Mouse (Mus musculus) heart, adult 18-20 months (tissue): ENCODE data around the gene Gm21828. TPM values are rescaled to one million over a fixed set of nuclear protein-coding genes. Genes with fewer than 3 reads are reported as not detected.
"Not testable (repeated sequence)": the region's sequence is repeated elsewhere in the genome, so short reads cannot be mapped to it uniquely, and the experiment has no call there.

Experiments
- DNase-seq, 2 experiments: peaks; one replicate each; pipeline ENCODE4 v3.0.0; 2021 to 2022; ENCODE audit warnings: mixed read lengths in 1 of 2
- long read RNA-seq, 2 experiments: library from polyadenylated mRNA; stranded (forward); transcript quantifications; one replicate each; pipeline ENCODE4 v2.0.0; 2021
- total RNA-seq, 2 experiments: library from RNA; stranded (reverse); gene quantifications; 2 replicates each; pipeline ENCODE4 v1.2.3; 2021

The Gm21828 gene
- not detected for total RNA-seq
- long read RNA-seq, experiment 1 = 0 reads
- long read RNA-seq, experiment 2 = 0 reads

DNA sequence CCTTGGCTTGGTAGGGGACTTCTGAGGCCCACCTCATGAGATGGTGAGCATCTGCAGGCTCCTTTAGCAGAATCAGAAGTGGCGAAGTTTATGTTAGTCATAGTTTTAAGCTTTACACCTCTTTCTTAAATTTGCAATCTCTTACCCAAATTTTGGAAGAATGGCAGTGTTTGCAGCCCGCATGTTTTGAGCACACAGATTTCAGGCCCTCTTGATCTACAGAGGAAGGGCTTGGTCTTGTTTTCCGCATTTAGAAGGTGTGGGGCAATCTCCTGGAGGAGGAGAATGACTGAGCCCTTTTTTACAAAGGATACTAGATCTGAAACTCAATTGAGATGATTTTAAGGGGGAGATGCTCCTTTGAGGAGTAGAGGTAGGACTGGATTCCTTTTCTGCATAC, at the start of gene Gm21828:
Gm21828 (minus strand) TSS at position 101 of the 400 bp plus-strand sequence.
- DNase-seq = not testable (repeated sequence)

DNA sequence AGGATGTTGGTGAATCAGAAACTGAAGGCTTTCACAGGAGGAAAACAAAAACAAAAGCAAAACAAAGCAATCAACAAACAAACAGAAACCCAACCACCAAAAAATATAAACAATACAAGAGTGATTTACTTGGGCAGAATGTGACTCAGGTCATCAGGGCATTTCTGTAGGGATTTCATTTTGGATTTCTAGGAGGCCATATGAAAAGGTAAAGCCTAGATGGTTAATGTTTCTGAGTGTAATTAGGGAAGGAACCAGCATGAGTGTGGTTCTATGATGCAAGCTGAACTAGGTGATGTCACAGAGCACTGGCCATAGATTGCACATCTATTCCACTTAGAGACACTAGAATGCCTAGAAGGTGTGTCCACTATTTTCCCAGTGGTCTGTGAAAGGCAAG, 28.4 kb upstream of the Gm21828 start, which contains the start of the genes Gm21440 and Gm21454:
Gm21440 (plus strand) TSS at position 301 of the 400 bp plus-strand sequence.
Gm21454 (plus strand) TSS at position 352 of the 400 bp plus-strand sequence.
- DNase-seq = not testable (repeated sequence)

Other genes starting within 250 kb of the Gm21828 start
- gene Gm20807, start 181.0 kb downstream of the Gm21828 start, total RNA-seq = not detected
- not detected for gene Gm21891, start 90.4 kb downstream of the Gm21828 start, total RNA-seq
- not detected for gene Gm21425, start 62.0 kb downstream of the Gm21828 start, total RNA-seq
- gene Gm21440, start 28.5 kb upstream of the Gm21828 start, total RNA-seq = not detected
- gene Gm21454, start 28.5 kb upstream of the Gm21828 start, total RNA-seq = not detected
- not detected for gene Gm21725, start 125.1 kb upstream of the Gm21828 start, total RNA-seq
- not detected for gene Gm21866, start 241.7 kb upstream of the Gm21828 start, total RNA-seq